Mouse (Mus musculus): ENCODE measurements around the gene Clec5a.
"Not testable (repeated sequence)": the region's sequence is repeated elsewhere in the genome, so short reads cannot be mapped to it uniquely, and the experiment has no call there.

The Clec5a gene

GRCm38 (mm10) chr6:40585645-40586044 lies at the start of gene Clec5a:
Gene Clec5a (minus strand): TSS chr6:40585821.
- no peak for DNase-seq

- no peak for DNase-seq
These were observed 49.0 kb upstream of the Clec5a start for GRCm38 (mm10) chr6:40634640-40635071.

- DNase-seq = no peak
These were observed 42.9 kb upstream of the Clec5a start, which contains the start of gene Mgam for GRCm38 (mm10) chr6:40628406-40629000. Gene Mgam (plus strand): TSS chr6:40628831.

DNA sequence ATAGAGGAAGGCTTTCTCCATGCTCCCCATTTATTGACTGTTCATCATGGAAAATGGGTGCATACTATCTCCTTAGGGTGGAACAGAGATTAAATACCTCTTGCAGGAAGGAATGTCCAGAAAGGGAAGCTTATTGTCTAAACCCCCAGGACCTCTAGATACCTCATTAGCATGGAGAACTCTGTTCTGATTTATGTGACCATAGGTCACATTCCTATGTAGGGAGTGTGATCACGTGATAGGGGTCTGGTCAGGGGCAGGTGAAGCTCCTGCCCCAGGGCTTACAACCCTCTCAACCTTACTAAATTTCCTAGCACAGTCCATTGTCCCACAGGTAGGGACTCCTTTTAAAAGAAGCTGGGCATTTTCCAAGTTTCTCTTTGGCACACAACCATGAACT lies 40.5 kb upstream of the Clec5a start:
- no peak for DNase-seq

DNA sequence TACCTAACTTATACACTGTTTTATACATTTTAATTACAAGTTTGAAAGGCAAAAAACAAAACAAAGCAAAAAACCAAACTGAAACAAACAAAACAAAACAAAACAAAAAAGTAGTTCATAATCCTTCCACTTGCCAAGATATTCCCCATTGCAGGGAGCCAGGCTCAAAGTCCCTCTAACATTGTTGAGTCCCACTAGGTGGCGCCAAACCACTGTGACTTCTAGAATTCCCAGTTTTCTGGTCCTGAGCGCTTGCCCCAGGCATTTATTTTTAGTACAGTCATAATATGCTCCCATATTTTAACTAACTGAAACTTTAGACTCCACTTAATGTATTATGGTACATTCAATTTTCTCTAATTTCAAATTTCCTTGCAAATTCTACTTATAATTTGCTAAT lies 32.3 kb upstream of the Clec5a start:
- DNase-seq = peak; percentile 12 to 16

DNA sequence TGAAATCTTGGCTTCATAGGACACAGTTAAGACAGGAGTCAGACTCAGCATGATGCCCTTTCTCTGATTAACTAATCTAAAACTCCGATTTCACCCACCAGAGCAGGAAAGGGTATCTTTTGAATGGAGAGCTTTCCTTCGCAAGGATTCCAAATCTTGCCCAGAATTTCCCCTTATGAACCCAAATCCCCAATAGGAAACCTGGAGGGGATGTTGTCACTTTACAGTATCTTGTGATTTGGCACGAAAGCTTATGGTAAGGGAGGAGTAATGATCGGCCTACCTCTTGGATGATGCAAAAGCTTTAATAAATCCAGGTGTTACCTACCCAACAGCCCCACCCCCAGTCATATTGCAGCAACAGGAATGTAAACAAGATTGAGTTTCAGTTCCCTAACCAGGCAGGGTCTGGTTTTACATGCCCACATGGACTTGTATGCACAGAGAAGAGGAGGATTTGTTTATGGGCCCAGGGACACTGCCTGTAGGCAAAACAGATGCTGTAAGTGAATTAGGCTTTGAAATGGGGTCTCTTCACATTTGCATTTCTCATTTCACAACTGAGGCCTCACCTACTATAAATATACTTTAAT lies 27.7 kb upstream of the Clec5a start, which contains the start of gene Tas2r138:
TSS of gene Tas2r138 (minus strand) at position 51 of the 593 bp plus-strand sequence.
- no peak for DNase-seq

- no peak for DNase-seq
These were observed 24.6 kb upstream of the Clec5a start for GRCm38 (mm10) chr6:40610244-40610643.

DNA sequence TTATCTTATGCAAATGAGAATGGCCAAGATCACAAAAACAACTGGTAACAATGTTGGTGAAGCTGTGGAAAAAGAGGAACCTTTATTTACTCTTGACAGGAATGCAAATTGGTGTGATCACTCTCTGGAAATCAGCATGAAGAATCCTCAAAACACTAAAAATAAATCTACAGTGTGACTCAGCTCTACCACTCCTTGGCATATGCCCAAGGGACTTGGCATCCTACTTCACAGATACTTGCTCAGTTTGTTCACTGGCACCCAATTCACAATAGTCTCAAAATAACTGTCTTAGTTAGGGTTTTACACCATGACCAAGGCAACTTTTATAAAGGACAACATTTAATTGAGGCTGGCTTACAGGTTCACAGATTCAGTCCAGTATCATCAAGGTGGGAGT lies 21.8 kb upstream of the Clec5a start:
- no peak for DNase-seq

DNA sequence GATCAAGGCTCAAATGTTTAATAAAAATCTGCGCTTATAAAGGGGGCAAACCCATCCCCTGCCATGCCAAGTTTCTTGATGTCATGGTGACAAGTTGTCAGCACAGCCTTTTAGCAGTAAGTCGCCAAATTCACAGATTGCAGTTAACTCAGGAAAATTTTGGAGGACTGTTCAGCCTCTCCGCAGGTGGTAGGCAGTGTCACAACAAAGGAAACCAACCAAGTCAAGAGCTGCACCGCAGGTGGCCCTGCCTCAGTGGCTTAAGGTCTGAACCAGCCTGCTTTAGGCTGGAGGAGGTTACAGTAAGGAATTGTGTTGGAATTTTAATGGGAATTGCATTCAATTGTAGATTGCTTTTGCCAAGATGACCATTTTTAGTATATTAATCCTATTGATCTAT lies 12.9 kb upstream of the Clec5a start:
- DNase-seq = not testable (repeated sequence)

DNA sequence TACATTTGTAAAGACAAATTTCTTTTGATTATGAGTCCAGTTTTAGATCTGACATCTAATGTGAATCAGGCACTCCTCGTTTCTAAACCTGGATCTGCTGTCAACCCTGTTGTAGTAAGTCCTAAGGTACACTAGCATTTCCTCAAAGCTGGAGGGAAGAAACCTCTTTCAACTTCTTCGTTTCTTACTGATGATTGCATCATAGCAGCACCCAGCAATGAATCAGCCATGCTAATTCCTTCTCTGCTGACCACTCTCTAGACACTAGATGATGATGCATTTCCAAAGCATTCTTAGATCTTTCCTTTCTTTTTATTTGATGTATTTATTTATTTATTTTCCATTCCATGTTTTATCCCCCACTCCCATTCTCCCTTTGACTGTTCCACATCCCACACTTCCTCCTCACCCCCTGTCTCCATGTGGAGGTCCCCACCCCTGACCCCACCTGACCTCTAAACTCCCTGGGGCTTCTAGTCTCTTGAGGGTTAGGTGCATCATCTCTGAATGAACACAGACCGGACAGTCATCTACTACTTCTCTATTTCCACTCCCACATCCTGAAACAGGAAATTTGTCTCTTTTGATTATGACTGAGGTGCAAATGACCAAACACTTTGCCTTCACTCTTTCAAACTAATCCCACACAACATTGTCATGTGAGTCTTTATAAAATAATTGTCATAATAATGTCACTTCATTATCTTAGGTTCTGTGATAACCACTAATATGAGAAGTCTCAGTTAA lies 9.4 kb upstream of the Clec5a start:
- no peak for DNase-seq

DNA sequence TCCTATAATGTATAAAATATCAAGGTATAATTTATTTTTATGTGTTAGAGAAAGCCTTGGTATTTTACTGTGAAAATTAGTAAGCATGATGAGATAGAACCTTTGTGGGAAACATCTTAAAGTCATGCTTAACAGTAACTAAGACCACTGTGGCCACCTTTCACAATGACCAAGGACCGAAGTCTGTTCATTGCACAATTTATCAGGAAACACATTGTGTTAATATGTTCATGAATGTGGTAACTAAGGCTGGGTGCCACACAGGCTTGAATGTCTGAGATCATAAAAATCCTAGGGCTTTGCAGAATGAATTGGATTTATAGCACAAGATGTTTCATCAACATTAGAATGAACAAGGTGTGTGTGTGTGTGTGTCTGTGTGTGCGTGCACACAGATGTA lies 2.7 kb upstream of the Clec5a start:
- DNase-seq = no peak

DNA sequence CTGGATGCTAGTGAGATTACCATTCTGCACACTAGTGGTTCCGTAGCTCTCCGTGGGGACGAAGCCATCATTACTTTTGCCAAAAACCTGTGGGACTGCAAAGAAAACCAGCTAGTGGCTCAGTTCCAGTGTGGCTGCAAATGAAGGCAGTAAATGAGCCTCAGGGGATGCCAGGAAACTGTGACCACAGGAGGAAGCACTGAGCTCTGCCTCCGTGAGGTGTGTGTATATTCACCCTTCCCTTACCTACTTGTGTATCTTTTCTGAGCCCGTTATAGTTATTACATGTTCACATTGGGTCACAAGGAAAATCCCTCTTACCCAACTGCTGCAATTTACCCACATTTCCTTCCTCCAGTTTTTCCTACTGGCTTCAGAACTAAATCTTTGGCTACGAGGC lies 1.3 kb downstream of the Clec5a start:
- no peak for DNase-seq

- no peak for DNase-seq
These were observed 9.3 kb downstream of the Clec5a start for GRCm38 (mm10) chr6:40576305-40576704.

GRCm38 (mm10) chr6:40573618-40574017 lies 12.0 kb downstream of the Clec5a start:
- no peak for DNase-seq

DNA sequence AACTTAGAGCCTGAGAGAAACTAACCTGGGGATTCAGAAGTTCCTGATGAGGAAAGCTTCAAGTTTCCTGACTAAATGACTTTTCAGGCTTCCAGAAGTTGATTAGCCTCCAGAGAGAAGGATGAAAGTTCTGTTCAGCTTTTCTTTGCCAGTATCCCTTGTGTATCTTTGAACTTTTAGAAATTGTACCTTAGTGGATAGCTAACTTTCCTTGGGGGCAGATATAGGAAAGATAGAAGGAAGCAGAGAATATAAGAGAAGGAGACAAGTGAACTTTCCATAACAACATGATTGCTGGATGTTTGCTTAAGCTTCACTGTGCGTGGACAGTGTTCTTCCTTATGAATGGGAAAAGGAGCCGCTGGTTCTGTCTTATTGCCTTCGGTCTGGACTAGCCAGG lies 16.4 kb downstream of the Clec5a start, which contains the start of gene Olfr460:
TSS of gene Olfr460 (plus strand) at position 301 of the 400 bp plus-strand sequence.
- no peak for DNase-seq

DNA sequence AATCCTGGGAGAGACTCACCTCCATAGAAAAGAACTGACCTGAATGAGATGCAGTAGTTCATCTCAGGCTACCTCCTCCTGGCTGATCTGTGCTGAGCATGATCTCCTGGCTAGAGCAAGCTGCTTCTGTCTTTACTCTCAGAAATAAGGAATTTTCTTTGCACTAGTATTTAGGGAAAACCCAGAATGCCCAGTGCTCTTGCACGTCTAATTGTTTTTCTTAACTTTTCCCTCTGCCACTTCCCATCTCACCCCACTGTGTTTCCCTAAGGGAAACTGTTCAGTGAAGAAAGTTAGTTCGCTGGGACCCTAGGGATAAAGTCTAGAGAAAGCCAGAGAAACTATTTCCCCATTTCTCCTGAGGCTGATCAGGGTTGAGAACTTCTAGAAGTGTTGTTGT lies 30.7 kb downstream of the Clec5a start, which contains the start of gene Olfr461:
TSS of gene Olfr461 (minus strand) at position 101 of the 400 bp plus-strand sequence.
- no peak for DNase-seq

DNA sequence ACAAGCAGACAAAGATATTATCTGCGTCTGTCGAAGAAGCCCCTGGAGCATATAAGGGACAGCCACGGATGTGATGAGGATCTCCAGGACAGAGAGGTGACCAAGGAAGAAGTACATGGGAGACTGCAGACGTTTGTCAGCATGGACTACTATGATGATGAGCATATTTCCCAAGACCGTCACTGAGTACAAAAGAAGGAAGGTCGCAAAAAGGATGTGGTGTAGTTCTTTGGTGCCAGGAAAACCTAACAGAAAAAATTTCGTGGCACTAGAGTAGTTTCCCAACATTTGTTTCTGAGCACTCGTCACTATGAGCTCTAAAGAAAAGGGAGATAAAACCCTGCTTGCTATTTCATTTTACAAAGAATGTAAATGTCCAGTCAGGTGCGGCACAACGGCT lies 40.9 kb downstream of the Clec5a start:
- no peak for DNase-seq

All from lung, adult 18-20 months (tissue).